20 mouse cellular contexts compared by ENCODE assay signal in the genomic region with DNA sequence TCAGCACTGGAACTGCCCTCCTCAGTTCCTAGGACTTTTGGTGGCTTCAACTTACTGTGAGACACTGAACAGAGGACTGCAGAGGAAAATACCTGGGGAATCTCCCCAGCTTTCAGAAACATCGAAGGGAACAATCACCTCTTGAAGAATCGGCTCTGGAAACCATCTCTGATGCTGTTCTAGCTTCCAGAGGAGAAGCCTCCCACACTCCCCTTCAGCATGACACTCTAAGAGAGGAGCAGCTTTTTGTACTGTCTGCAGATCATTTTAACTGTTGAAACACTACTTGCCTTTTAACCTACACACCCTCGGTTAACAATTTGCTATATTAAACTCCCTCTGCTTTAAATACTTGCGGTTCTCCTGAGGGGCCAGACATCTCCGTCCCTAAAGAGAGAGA.
DNase-seq lines count a peak whose midpoint lies in the region; ATAC-seq and TF ChIP-seq lines count a peak whose summit lies in the region.
"Had no signal": no experiment of that assay in that cellular context is flagged by ENCODE, and none has a peak within 500 bp of the region (broad histone marks: within the 10 kb centered on the region; RNA-seq: fewer than 3 reads in every experiment).

No protein-coding gene starts in this region.

- no peak for ATAC-seq in forebrain, embryonic 16.5 days
- ATAC-seq: forebrain, embryonic 14.5 days; forebrain, postnatal 0 days had no signal

- no peak overlapping the region for H3K9ac ChIP-seq in forebrain, embryonic 16.5 days (replicated peaks; ENCODE audit: low read depth, low read length)
- H3K9ac ChIP-seq: embryonic facial prominence, embryonic 12.5 days; forebrain, embryonic 12.5 days; forebrain, postnatal 0 days had no signal

- no peaks in the 10 kb centered on the region for H3K36me3 ChIP-seq in forebrain, embryonic 16.5 days (ENCODE audit: control insufficient read depth, insufficient read depth)
- H3K36me3 ChIP-seq: embryonic facial prominence, embryonic 10.5 days; embryonic facial prominence, embryonic 12.5 days; forebrain, embryonic 10.5 days; forebrain, embryonic 12.5 days had no signal

- DNase-seq in right cerebral cortex, adult 18-20 months = peak; percentile 17
- no peak for DNase-seq in right cerebral cortex, postnatal 4 days
- no peak for DNase-seq in layer of hippocampus, postnatal 10 days (ENCODE audit: low spot score in 2 of 2)
- DNase-seq: adrenal gland, adult 2 months; adrenal gland, postnatal 10 days; adrenal gland, postnatal 25 days; cerebellum, adult 11-12 months; cerebellum, adult 2 months; cerebellum, adult 9-10 months; cerebellum, postnatal 10 days; cerebellum, postnatal 25 days; forebrain, postnatal 0 days had no signal

- no peak for TF ChIP-seq POLR2A in embryonic fibroblast, embryonic 13.5 days (IDR thresholded peaks at IDR 0.05; ENCODE audit: low read depth, low read length)

- no peak overlapping the region for H3K4me2 ChIP-seq in forebrain, embryonic 16.5 days (ENCODE audit: low read length)
- H3K4me2 ChIP-seq: embryonic facial prominence, embryonic 12.5 days; forebrain, embryonic 12.5 days had no signal

- H3K27ac ChIP-seq in embryonic fibroblast, embryonic 13.5 days (ENCODE audit: insufficient read depth, low read length) = peak overlapping the region; percentile 71
- no peak overlapping the region for H3K27ac ChIP-seq in forebrain, embryonic 16.5 days (ENCODE audit: low read length)
- H3K27ac ChIP-seq: embryonic facial prominence, embryonic 10.5 days; embryonic facial prominence, embryonic 12.5 days; forebrain, embryonic 10.5 days; forebrain, embryonic 12.5 days had no signal

- H3K9me3 ChIP-seq in forebrain, embryonic 16.5 days (ENCODE audit: control insufficient read depth, low read length) = no peaks in the 10 kb centered on the region
- H3K9me3 ChIP-seq: embryonic facial prominence, embryonic 10.5 days; embryonic facial prominence, embryonic 12.5 days; forebrain, embryonic 10.5 days; forebrain, embryonic 12.5 days had no signal

- no peak overlapping the region for H3K4me3 ChIP-seq in embryonic fibroblast, embryonic 13.5 days (ENCODE audit: insufficient read depth, low read length)
- H3K4me3 ChIP-seq in forebrain, embryonic 16.5 days (replicated peaks; ENCODE audit: low read length) = no peak overlapping the region
- H3K4me3 ChIP-seq: embryonic facial prominence, embryonic 10.5 days; embryonic facial prominence, embryonic 12.5 days; erythroblast, embryonic 14.5 days; forebrain, embryonic 10.5 days; forebrain, embryonic 12.5 days had no signal

- 85% methylated on average over 5 of the region's 5 CpGs for WGBS in forebrain, embryonic 16.5 days

- no peak for TF ChIP-seq CTCF in embryonic fibroblast, embryonic 13.5 days (IDR thresholded peaks at IDR 0.05; ENCODE audit: borderline replicate concordance, insufficient read depth, low read length)

- no peaks in the 10 kb centered on the region for H3K27me3 ChIP-seq in forebrain, embryonic 16.5 days (replicated peaks; ENCODE audit: control insufficient read depth, insufficient read depth, low read length)
- H3K27me3 ChIP-seq: embryonic facial prominence, embryonic 12.5 days; forebrain, embryonic 12.5 days had no signal

- peaks cover 6% of the 10 kb centered on the region for H3K4me1 ChIP-seq in embryonic fibroblast, embryonic 13.5 days (ENCODE audit: control insufficient read depth, insufficient read depth, low read length)
- H3K4me1 ChIP-seq in forebrain, embryonic 16.5 days (replicated peaks; ENCODE audit: control insufficient read depth, insufficient read depth, low read length) = no peaks in the 10 kb centered on the region
- H3K4me1 ChIP-seq: embryonic facial prominence, embryonic 10.5 days; embryonic facial prominence, embryonic 12.5 days; forebrain, embryonic 10.5 days; forebrain, embryonic 12.5 days had no signal
